Mouse (Mus musculus): ENCODE data around the gene Bcl2.
A peak's percentile ranks its signal among the peaks of the same experiment; 100 is the strongest.

Gene Bcl2

GRCm38 (mm10) chr1:106654254-106654653 lies 59.8 kb downstream of the Bcl2 start:
- TF ChIP-seq GATA4 (IDR thresholded peaks at IDR 0.05; ENCODE audit: insufficient replicate concordance, low read length), result no peak

DNA sequence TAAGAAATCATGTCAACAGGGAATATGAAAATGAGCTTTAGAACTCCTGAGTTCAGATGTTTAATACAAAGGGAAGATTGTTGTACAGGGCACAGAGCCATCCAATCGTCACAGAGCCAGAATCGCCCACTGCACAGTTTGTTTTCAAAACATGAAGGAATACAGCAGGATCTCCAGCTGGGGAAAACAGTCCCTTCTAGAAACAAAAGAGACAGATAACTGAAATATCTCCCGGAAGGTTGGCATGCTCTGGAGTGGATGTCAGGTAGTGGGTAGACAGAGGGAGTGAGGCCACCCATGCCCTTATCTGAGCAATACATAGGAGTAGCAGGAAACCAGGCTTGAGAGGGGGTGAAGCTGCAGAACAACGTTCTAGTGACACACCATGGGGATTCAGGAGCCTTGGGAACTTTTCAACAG lies 60.6 kb downstream of the Bcl2 start:
- no peak for TF ChIP-seq GATA4 (IDR thresholded peaks at IDR 0.05; ENCODE audit: insufficient replicate concordance, low read length)

DNA sequence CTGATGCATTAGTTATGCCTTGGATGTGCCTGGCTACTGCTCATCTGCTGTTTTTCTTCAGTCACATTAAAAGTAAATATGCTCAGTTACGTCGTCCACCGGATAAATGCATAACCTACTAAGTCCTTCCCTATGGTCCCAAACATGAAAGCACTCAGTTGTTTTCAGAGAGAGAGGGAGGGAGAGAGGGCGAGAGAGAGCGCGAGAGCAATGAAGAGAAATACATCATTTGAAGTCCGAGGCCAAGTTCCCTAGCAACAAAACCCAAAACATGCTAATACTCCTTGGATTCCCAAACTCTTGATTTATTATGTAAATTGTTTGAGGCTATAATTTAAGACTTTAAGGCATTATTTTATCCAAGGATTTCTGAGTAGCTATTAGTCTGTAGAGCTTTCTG lies 62.9 kb downstream of the Bcl2 start:
- TF ChIP-seq GATA4 (IDR thresholded peaks at IDR 0.05; ENCODE audit: insufficient replicate concordance, low read length), result no peak

GRCm38 (mm10) chr1:106650427-106650826 lies 63.6 kb downstream of the Bcl2 start:
- TF ChIP-seq GATA4 (IDR thresholded peaks at IDR 0.05; ENCODE audit: insufficient replicate concordance, low read length), result no peak

GRCm38 (mm10) chr1:106647336-106647735 lies 66.7 kb downstream of the Bcl2 start:
- no peak for TF ChIP-seq GATA4 (IDR thresholded peaks at IDR 0.05; ENCODE audit: insufficient replicate concordance, low read length)

GRCm38 (mm10) chr1:106644566-106644965 lies 69.5 kb downstream of the Bcl2 start:
- no peak for TF ChIP-seq GATA4 (IDR thresholded peaks at IDR 0.05; ENCODE audit: insufficient replicate concordance, low read length)

DNA sequence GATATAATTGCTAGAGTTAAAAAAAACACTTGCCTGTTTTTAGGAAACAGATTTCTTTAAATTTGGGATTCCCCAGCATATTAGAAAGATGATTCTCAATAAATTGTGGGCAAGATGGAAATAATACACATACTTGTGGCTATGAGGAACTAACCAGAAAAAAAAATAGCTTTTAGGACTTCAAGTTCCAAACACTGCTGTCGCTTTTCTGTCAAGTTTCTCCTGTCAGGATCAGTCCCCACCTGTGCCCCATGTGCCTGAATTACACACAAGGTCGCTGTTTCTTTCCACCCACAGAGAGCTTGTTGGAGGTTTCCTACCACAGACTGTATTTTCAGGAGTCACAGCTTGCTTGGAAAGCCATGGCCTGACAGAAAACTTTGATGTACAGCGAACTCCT lies 70.5 kb downstream of the Bcl2 start:
- no peak for TF ChIP-seq GATA4 (IDR thresholded peaks at IDR 0.05; ENCODE audit: insufficient replicate concordance, low read length)

- no peak for TF ChIP-seq GATA4 (IDR thresholded peaks at IDR 0.05; ENCODE audit: insufficient replicate concordance, low read length)
Observed at GRCm38 (mm10) chr1:106640577-106640976, 73.5 kb downstream of the Bcl2 start.

GRCm38 (mm10) chr1:106637705-106638104 lies 76.4 kb downstream of the Bcl2 start:
- no peak for TF ChIP-seq GATA4 (IDR thresholded peaks at IDR 0.05; ENCODE audit: insufficient replicate concordance, low read length)

GRCm38 (mm10) chr1:106636714-106637113 lies 77.4 kb downstream of the Bcl2 start:
- no peak for TF ChIP-seq GATA4 (IDR thresholded peaks at IDR 0.05; ENCODE audit: insufficient replicate concordance, low read length)

- TF ChIP-seq GATA4 (IDR thresholded peaks at IDR 0.05; ENCODE audit: insufficient replicate concordance, low read length), result no peak
Observed at GRCm38 (mm10) chr1:106633207-106633606, 80.9 kb downstream of the Bcl2 start.

- TF ChIP-seq GATA4 (IDR thresholded peaks at IDR 0.05; ENCODE audit: insufficient replicate concordance, low read length), result peak; percentile 68; the same call in 1 of the 2 replicates
Observed at GRCm38 (mm10) chr1:106631869-106632463, 82.1 kb downstream of the Bcl2 start.

GRCm38 (mm10) chr1:106630973-106631372 lies 83.1 kb downstream of the Bcl2 start:
- no peak for TF ChIP-seq GATA4 (IDR thresholded peaks at IDR 0.05; ENCODE audit: insufficient replicate concordance, low read length)

GRCm38 (mm10) chr1:106629931-106630682 lies 84.0 kb downstream of the Bcl2 start:
- TF ChIP-seq GATA4 (IDR thresholded peaks at IDR 0.05; ENCODE audit: insufficient replicate concordance, low read length), result no peak

DNA sequence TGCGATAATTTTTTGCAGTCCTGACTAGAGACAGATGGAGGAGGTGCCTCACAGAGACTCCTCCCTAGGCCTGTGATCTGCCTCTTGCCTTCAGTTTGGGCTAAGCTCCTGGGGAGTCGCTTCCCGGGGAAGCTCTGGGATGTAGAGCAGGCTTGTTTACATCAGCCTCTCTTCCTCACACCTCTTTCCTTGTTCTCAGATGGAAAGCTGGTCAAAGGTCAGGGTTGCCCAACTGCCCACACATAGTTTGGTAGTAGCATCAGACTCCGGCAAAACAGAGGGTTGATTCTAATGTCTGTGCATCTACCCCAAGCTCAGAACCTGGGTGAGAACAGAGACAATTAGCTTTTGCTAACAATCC lies 84.6 kb downstream of the Bcl2 start:
- TF ChIP-seq GATA4 (IDR thresholded peaks at IDR 0.05; ENCODE audit: insufficient replicate concordance, low read length), result no peak

GRCm38 (mm10) chr1:106628718-106629469 lies 85.2 kb downstream of the Bcl2 start:
- no peak for TF ChIP-seq GATA4 (IDR thresholded peaks at IDR 0.05; ENCODE audit: insufficient replicate concordance, low read length)
